Mouse (Mus musculus): ENCODE measurements around the gene Slc2a4.
A peak's percentile ranks its signal among the peaks of the same experiment; 100 is the strongest.

DNA sequence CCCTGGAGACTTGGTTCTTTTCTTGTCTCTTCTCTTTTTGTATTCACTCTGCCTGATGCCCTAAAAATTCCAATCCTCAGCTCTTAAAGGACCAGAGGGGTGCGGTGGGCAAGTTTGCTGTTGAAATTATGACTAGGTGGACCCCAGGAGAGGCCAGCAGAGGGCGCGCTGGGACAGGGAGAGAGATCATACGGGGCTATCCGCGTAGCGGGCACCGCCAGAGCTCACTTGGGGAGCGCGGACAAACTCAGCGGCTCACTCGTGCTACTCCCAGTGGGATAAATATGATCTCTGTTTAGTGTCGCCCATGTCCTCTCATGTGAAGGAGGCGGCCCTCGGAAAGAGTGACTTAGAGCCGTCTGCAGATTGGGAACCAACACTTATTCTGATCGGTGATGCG lies 13.8 kb downstream of the Slc2a4 start:
- TF ChIP-seq MYOG (IDR thresholded peaks at IDR 0.05; ENCODE audit: control insufficient read depth in 1 of 3, insufficient read depth in 1 of 3, insufficient read length in 2 of 3, low read depth in 2 of 3) (no peak), POLR2A (IDR thresholded peaks at IDR 0.05; ENCODE audit: insufficient read length, low read depth) (no peak), E2F4 (IDR thresholded peaks at IDR 0.05; ENCODE audit: insufficient read depth) (peak; percentile 27), POLR2AphosphoS2 (IDR thresholded peaks at IDR 0.05; ENCODE audit: insufficient read length, low read depth) (no peak), MAX (IDR thresholded peaks at IDR 0.05; ENCODE audit: low read depth) (no peak)
